Mouse (Mus musculus): Measurements from ENCODE around the gene Map6.

DNA sequence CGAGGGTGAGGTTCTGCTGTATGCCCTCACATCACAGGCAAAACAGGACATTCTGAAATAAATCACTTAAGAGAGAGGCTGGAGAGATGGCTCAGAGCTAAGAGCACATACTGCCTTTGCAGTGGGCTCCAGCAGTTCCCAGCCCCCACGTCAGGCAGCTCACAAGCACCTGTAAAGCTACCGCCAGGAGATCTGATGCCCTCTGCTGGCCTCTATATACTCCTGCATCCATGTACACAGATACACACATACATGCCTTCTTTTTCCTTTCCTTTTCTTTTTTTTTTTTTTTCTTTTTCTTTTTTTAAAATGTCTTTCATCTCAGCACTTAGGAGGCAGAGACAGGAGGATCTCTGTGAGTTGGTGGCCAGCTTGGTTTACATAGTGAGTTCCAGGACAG, 5.3 kb upstream of the Map6 start:
- no peak for TF ChIP-seq CTCF (IDR thresholded peaks at IDR 0.05; ENCODE audit: borderline replicate concordance, insufficient read depth, low read length)
- TF ChIP-seq POLR2A (IDR thresholded peaks at IDR 0.05; ENCODE audit: low read depth, low read length), result no peak

All from embryonic fibroblast, embryonic 13.5 days (primary cell).